Mouse (Mus musculus): ENCODE measurements at regions not wholly inside any gene's neighbourhood (a gene's known extent, or its start where the extent isn't known, plus 50 kb on each side); places are given as distances from the start of the nearest gene placed in this dataset.
"Not testable (repeated sequence)": the region's sequence is repeated elsewhere in the genome, so short reads cannot be mapped to it uniquely, and the experiment has no call there.

DNA sequence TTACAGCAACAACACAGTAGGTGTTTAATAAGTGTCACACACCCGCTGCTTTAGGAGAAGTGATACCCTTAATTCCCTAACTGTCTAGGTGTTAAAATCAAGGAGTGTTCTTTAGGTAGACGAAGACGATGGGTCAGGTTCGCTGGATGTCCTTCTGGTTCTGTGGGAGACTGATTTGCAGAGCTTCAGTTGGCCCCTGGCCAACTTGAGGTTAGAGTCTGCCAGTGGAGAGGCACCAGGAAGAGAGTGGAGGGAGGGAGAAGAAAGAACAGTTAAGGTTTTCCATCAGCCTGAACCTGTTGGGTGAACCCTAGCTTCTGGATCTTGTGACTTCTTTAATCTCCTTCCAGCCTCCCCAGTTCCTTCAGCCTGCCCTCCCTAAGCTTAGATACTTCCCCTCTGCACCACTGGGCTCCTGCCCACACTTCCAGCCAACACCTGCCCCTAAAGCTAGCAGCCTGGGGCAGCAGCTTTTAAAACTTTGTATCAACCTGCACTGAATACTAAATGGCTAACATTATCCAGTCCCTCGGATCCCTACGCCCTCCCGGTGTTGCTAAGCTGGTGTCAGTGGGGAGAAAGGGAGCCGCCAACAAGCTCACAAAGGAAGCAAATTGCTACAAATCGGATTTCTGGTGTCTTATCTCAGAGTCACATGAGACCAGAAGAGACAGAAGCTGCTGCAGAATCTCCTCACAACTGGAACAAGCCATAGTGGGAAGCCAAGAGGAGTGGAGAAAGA is 62.1 kb upstream of the Adgrl1 start:
- H3K9me3 ChIP-seq, result no peaks in the 10 kb centered on the region
- peaks cover 10% of the 10 kb centered on the region; the same call in 1 of the 2 replicates for H3K4me1 ChIP-seq
- WGBS, result 41% methylated on average over 9 of the region's 9 CpGs
- H3K36me3 ChIP-seq, result no peaks in the 10 kb centered on the region
- H3K4me3 ChIP-seq, result no peak overlapping the region
- no peak for DNase-seq (ENCODE audit: low spot score)
- peaks cover 10% of the 10 kb centered on the region; the same call in 1 of the 2 replicates for H3K27me3 ChIP-seq (ENCODE audit: insufficient read depth, poor library complexity, severe bottlenecking)
- H3K27ac ChIP-seq, result peak overlapping the region; percentile 36; the same call in 1 of the 2 replicates

DNA sequence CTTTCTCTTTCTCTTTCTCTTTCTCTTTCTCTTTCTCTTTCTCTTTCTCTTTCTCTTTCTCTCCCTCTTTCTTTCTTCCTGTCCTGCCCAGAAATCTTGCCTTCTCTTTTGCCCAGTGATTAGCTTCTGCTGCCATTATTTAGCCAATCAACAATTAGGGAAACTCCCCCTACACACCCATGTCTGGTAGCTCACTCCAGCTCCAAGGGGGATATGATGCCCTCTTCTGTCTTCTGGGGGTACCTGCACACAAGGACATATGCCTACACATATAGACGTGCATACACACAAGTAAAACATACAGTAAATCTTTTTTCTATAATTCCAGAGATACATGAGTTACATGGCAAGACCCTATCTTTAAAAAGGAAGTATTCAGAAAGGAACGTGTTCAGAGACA is 70.1 kb upstream of the Adgrl1 start:
- no peak overlapping the region for H3K4me3 ChIP-seq
- DNase-seq (ENCODE audit: low spot score), result no peak
- WGBS, result 61% methylated on average over 2 of the region's 2 CpGs
- H3K36me3 ChIP-seq, result no peaks in the 10 kb centered on the region
- 0 out of 2 replicates have a peak, but pooled peaks cover 4% of the 10 kb centered on the region for H3K27me3 ChIP-seq (ENCODE audit: insufficient read depth, poor library complexity, severe bottlenecking)
- no peaks in the 10 kb centered on the region for H3K9me3 ChIP-seq
- H3K4me1 ChIP-seq, result no peaks in the 10 kb centered on the region
- H3K27ac ChIP-seq, result no peak overlapping the region

GRCm38 (mm10) chr8:83824925-83825680 is 74.8 kb upstream of the Adgrl1 start:
- Histone ChIP-seq H3K4me1 (no peaks in the 10 kb centered on the region), H3K27ac (no peak overlapping the region), H3K36me3 (no peaks in the 10 kb centered on the region), H3K4me3 (no peak overlapping the region), H3K9me3 (no peaks in the 10 kb centered on the region), H3K27me3 (ENCODE audit: insufficient read depth, poor library complexity, severe bottlenecking) (no peaks in the 10 kb centered on the region)
- no peak for DNase-seq (ENCODE audit: low spot score)
- 73% methylated on average over 17 of the region's 17 CpGs for WGBS

GRCm38 (mm10) chr8:83819086-83819485 is 78.0 kb upstream of the Adgre5 start:
- no peaks in the 10 kb centered on the region for H3K27me3 ChIP-seq (ENCODE audit: insufficient read depth, poor library complexity, severe bottlenecking)
- H3K4me3 ChIP-seq, result no peak overlapping the region
- DNase-seq (ENCODE audit: low spot score), result no peak
- H3K4me1 ChIP-seq, result no peaks in the 10 kb centered on the region
- no peaks in the 10 kb centered on the region for H3K36me3 ChIP-seq
- H3K9me3 ChIP-seq, result no peaks in the 10 kb centered on the region
- no peak overlapping the region for H3K27ac ChIP-seq
- 76% methylated on average over 4 of the region's 4 CpGs for WGBS

- no peaks in the 10 kb centered on the region for H3K9me3 ChIP-seq
- H3K27me3 ChIP-seq (ENCODE audit: insufficient read depth, poor library complexity, severe bottlenecking), result peaks cover 6% of the 10 kb centered on the region; the same call in 1 of the 2 replicates
- no peak overlapping the region for H3K27ac ChIP-seq
- no peaks in the 10 kb centered on the region for H3K36me3 ChIP-seq
- 80% methylated on average over 2 of the region's 2 CpGs for WGBS
- no peak overlapping the region for H3K4me3 ChIP-seq
- H3K4me1 ChIP-seq, result 0 out of 2 replicates have a peak, but pooled peaks cover 2% of the 10 kb centered on the region
- DNase-seq (ENCODE audit: low spot score), result no peak
Measured at GRCm38 (mm10) chr8:83810651-83811050, 69.5 kb upstream of the Adgre5 start.

DNA sequence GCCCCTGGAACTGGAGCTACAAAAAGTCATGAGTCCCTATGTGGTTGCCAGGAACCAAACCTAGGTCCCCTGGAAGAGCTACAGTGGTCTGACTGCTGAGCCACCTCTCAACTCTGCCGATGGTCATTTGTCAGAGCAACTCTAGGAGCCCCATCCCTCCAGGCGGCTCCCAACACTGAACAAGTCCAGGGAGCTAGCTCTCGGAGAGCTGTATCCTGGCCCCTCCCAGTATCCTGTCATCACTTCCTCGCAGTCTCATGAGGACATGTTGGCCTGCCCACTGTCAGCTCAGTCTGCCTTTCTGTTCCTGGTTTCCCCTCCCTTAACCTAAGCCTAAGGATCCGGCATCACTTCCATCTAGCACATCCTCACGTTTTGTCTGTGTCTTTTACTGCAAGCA is 64.5 kb upstream of the Adgre5 start:
- WGBS, result 31% methylated on average over 6 of the region's 6 CpGs
- Histone ChIP-seq H3K27ac (no peak overlapping the region), H3K27me3 (ENCODE audit: insufficient read depth, poor library complexity, severe bottlenecking) (no peaks in the 10 kb centered on the region), H3K9me3 (no peaks in the 10 kb centered on the region), H3K4me1 (0 out of 2 replicates have a peak, but pooled peaks cover 4% of the 10 kb centered on the region), H3K4me3 (no peak overlapping the region), H3K36me3 (no peaks in the 10 kb centered on the region)
- DNase-seq (ENCODE audit: low spot score), result no peak

DNA sequence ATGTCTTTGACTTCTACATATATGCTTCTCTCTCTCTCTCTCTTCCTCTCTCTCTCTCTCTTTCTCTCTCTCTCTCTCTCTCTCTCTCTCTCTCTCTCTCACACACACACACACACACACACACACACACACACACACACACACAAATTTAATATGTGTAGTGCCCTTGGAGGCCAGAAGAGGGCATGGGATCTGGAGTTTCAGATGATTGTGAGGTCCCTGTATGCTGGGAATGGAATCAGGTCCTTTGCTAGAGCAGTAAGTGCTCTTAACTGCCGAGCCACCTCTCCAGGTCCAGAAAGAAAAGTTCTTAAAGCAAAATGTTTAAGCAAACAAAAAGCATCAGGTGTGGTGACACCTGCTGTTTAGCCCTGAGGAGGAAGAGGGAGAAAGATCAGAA is 62.2 kb upstream of the Adgre5 start:
- peaks cover 15% of the 10 kb centered on the region; the same call in 1 of the 2 replicates for H3K4me1 ChIP-seq
- DNase-seq (ENCODE audit: low spot score), result not testable (repeated sequence)
- WGBS, result 33% methylated on average over 1 of the region's 1 CpGs

DNA sequence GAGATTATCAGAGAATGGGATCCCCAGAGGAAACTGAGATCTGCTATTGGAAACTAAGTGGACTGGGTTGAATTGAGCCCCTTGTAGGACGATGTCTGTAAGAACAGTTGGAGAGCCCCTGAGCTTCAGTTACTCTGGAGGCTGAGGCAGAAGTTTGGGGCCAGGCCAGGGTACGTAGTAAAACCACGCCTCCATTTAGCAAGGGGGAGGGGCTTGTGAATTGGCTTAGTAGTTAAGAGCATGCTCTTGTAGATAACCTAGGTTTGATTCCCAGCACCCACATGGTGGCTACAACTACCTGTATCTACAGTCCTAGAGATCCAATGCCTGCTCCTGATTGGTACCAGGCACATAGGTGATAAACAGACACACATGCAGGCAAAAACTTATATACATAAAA is 61.4 kb upstream of the Adgre5 start:
- DNase-seq (ENCODE audit: low spot score), result no peak
- no peak overlapping the region for H3K27ac ChIP-seq
- peaks cover 15% of the 10 kb centered on the region; the same call in 1 of the 2 replicates for H3K4me1 ChIP-seq
- H3K4me3 ChIP-seq, result no peak overlapping the region
- H3K9me3 ChIP-seq, result no peaks in the 10 kb centered on the region
- H3K27me3 ChIP-seq (ENCODE audit: insufficient read depth, poor library complexity, severe bottlenecking), result no peaks in the 10 kb centered on the region
- 38% methylated on average over 3 of the region's 3 CpGs for WGBS
- H3K36me3 ChIP-seq, result no peaks in the 10 kb centered on the region

More for the DNA sequence above, 62.2 kb upstream of the Adgre5 start:
- H3K27ac ChIP-seq; H3K27me3 ChIP-seq (ENCODE audit: insufficient read depth, poor library complexity, severe bottlenecking); H3K9me3 ChIP-seq; H3K4me3 ChIP-seq; H3K36me3 ChIP-seq: not testable (repeated sequence)

DNA sequence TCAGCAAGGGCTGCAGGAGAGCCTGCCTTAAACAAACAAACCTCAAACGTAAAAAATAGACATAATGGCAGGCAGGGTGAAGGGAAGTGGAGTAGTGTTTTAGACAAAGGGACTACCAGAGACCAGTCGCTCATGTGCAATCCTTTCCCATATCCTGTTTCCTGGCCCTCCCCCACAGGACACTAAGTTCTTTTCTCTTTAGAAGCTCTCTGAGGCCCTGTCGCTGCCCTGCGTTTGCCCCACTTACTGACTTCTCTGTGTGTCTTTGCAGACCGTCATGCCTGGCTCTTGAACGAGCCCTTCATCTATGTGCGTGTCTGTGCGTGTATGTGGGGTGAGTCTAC is 58.5 kb upstream of the Adgre5 start:
- no peak overlapping the region for H3K4me3 ChIP-seq
- 60% methylated on average over 8 of the region's 8 CpGs for WGBS
- DNase-seq (ENCODE audit: low spot score), result no peak
- H3K4me1 ChIP-seq, result peaks cover 11% of the 10 kb centered on the region; the same call in 1 of the 2 replicates
- H3K36me3 ChIP-seq, result no peaks in the 10 kb centered on the region
- H3K9me3 ChIP-seq, result no peaks in the 10 kb centered on the region
- no peaks in the 10 kb centered on the region for H3K27me3 ChIP-seq (ENCODE audit: insufficient read depth, poor library complexity, severe bottlenecking)
- H3K27ac ChIP-seq, result peak overlapping the region; percentile 42

DNA sequence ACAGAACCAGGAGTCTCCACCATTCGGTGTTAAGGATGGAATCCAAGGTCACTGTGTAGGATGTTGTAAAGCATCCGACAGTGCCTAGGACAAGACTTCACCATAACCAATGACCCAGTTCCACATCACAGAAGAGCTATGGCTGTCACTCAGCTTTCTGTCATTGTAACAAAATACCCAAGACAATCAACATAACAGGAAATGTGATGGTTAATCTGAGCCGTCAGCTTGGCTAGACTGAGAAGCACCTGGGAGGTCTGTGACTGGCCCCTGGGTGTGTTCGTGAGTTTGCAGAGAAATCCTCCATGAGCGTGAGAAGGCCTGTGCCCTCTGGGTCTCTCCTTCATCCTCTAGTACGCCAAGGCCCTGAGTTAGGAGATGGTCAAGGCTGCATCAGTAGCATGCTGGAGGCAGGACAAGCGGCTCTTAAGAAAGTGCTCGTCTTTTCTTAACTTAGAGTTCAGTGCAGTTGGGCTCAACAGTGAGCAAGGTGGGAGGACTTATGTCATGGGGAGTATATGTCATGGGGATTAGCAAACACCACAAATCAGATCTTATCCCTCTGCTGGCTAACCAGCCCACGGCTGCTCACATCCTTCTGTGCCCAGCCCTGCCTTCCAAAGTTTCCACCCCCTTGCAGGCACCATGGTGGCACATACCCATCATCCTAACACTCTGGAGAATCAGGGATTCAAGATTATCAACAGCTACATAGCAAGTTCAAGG is 57.9 kb upstream of the Adgre5 start:
- no peak for DNase-seq (ENCODE audit: low spot score)
- H3K27me3 ChIP-seq (ENCODE audit: insufficient read depth, poor library complexity, severe bottlenecking), result no peaks in the 10 kb centered on the region
- no peaks in the 10 kb centered on the region for H3K9me3 ChIP-seq
- H3K36me3 ChIP-seq, result no peaks in the 10 kb centered on the region
- H3K4me3 ChIP-seq, result no peak overlapping the region
- peak overlapping the region; percentile 42; the same call in 1 of the 2 replicates for H3K27ac ChIP-seq
- H3K4me1 ChIP-seq, result peaks cover 11% of the 10 kb centered on the region; the same call in 1 of the 2 replicates
- WGBS, result 77% methylated on average over 9 of the region's 9 CpGs

DNA sequence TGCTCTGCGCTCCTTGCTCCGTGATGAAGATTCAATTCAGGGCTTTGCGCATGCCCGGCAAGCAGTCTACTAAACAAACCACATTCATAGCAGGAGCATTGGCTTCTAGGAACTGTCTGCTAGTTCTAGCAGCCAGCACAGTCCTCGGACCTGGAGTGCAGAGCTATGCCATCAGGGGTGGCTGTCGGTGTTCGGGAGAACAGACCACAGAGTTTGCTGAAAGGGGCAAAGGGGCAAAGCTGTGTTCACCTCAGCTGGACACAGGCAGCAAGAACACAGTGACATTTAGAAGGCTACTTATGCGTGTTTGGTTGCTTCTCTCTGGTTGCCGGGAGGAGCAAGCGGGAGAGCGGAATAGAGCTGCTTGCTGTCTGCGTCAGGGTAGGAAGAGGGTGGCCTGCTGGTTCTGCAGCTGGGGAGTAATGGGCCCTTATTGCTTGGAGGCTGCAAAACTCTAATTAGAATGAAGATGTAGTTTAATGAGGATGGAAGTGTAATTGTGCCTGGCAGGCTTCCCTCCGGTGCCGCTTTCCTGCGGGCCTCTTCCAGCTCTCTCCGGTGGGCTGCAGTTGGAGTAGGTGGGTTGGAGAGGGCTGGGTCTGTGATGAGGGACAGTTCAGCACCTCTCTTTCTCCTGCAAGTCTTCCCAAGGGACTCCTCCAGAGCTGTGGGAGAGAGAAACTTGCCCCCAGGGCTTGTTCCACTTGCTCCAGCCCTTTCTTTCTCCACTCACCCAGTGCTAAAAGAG is 52.5 kb upstream of the Adgre5 start:
- H3K27me3 ChIP-seq (ENCODE audit: insufficient read depth, poor library complexity, severe bottlenecking), result no peaks in the 10 kb centered on the region
- no peaks in the 10 kb centered on the region for H3K36me3 ChIP-seq
- H3K9me3 ChIP-seq, result no peaks in the 10 kb centered on the region
- no peak for DNase-seq (ENCODE audit: low spot score)
- WGBS, result 76% methylated on average over 16 of the region's 16 CpGs
- H3K4me3 ChIP-seq, result no peak overlapping the region
- no peak overlapping the region for H3K27ac ChIP-seq
- H3K4me1 ChIP-seq, result no peaks in the 10 kb centered on the region

Data from heart, embryonic 10.5 days (tissue).